Mouse (Mus musculus) lung, postnatal 0 days (tissue): ENCODE data around the gene Nsun5.

Source experiments
- CTCF ChIP-seq: IDR thresholded peaks from 2 replicates; pipeline ENCODE4 v1.5.1; 2016; ENCODE audit warnings: antibody characterized with exemption, mild to moderate bottlenecking
- EP300 ChIP-seq: IDR thresholded peaks from 2 replicates; pipeline ENCODE4 v1.6.1; 2016; ENCODE audit warnings: antibody characterized with exemption, mild to moderate bottlenecking, control low read depth

DNA sequence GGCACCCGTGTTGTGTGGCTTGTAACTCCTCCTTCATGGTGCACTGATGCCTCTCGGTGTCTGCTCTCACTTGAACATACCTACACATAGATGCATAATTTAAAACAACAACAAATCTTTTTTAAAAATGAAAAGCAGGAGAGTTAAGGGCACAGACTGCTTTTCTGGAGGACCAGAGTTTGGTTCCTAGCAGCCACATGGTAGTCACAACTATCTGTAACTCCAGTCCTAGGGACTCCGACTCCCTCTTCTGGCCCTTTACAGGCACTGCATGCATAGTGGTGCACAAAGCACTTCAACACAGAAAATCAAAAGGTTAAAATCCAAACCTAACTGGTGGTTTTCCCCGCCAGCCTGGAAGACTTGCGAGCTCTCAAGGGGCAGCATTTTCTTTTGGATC, 3.8 kb downstream of the Nsun5 start:
- TF ChIP-seq CTCF: peak; percentile 13; the same call in 1 of the 2 replicates
- TF ChIP-seq EP300: no peak
